Mouse (Mus musculus): ENCODE measurements around the gene Spata9. TPM values are rescaled to one million over a fixed set of nuclear protein-coding genes. Genes with fewer than 3 reads are reported as not detected.

Gene Spata9
- total RNA-seq (2023; ENCODE audit: inconsistent age) = not detected in 4 replicates

DNA sequence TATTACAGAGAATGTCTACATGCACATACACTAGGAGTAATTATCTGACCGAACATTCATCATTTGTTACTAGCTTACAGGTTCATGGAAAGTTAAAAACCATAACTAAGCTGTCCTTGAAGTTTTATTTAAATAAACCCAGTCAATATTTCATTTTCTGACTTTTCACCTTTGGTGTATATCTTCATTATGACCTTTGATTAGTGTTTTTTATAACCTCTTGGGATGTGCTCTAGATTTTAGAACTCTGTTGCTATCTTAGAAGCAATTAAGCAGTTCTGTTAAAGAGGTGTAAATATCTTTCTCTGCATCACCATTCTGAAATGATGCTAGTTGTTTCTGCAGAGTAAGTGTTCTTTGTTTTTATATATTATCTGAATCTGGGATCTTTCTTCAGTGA is at the start of gene Spata9:
TSS of gene Spata9 (plus strand) at position 301 of the 400 bp plus-strand sequence.

DNA sequence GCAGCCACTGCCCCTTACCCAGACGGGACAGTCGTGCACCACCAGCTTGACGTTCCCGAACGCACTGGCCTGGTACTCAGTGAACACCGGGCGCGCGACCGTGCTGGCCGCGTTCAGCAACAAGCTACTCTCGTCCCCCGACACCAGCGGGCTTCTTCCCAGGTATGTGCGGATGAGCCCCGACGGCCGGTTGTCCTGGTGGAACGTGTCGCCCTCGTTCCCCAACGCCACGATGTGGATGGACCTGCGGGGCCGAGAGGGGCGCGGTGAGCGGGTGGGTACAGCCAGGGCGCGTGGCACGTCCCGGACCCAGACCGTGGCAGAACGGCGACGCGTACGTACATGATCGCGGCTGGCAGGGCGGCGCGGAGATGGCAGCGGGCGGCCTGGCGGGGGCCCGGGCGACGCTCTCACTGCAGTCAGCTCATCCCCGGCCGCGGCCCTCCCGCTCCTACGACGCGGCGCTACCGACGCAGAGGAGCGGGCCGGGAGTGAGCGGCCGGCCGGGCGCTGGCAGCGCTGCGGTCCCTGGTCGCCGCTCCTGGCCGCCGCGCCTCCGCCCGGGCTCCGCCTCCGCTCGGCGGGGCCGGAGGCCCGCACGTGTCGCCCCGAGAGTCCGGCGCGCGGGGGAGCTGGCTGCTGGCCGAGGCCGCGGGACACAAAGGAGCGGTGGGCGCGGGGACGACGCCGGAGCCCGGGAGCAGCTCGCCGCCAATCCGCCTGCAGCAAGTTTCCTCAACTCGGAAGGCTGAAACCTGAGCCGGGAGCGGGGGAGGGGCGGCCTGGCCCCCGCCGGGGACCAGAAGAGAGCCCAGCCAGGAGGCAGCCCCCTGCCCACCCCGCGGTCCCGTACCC is 23.5 kb upstream of the Spata9 start, which contains the start of gene Rhobtb3:
TSS of gene Rhobtb3 (minus strand) at position 737 of the 855 bp plus-strand sequence.

DNA sequence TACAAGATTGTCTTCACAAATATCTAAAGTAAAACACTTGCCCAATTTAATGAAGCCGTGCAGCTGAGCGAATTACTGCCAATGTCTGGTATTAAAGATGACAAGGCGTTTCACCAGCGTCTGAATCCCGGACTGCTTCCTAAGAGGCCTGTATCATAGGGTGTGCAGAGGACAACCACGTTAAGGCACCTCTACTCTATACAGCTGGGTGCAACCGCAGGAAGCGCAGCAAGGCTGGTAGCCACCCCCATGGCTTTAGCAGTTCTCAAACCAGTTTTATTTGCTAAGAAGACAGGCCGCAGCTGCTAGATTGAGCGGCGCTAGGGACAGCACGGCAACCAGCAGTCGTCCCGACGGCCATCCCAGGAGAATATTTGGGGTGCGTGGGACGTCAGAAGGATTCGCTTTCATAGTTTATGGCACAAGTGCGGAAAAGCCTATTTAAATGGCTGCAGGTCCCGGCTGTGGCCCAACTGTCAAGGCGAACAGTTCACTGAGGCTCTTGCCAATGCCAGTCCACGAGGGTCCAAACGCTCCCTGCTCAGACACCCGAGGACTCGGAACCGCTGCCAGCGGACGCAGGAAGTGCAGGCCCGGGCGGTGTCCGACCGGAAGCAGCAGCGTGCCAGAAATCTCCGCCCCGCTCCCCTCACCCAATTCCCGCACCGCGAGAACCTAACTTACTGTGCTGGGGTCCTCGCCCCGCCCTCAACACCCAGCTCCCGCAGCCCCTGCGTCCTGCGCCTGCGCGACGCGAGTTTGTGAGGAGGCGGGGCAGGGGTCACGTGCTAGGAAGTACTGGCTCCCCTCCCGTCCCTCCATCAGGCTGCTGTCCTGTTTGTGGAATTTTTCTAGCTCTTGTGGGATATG is 51.3 kb downstream of the Spata9 start, which contains the start of gene Rfesd:
TSS of gene Rfesd (minus strand) at position 746 of the 870 bp plus-strand sequence.

Other genes starting within 250 kb of the Spata9 start
- gene Glrx, start 127.3 kb upstream of the Spata9 start, total RNA-seq (2023; ENCODE audit: inconsistent age) = 6.8 to 12.8 TPM (median 9.6 TPM) in 4 replicates
- gene Rhobtb3, start 23.2 kb upstream of the Spata9 start, total RNA-seq (2023; ENCODE audit: inconsistent age) = 0.10 to 0.45 TPM (median 0.31 TPM) in 4 replicates
- gene Rfesd, start 51.6 kb downstream of the Spata9 start, total RNA-seq (2023; ENCODE audit: inconsistent age) = 8.1 to 9.6 TPM (median 8.8 TPM) in 4 replicates
- gene Gpr150, start 89.8 kb downstream of the Spata9 start, total RNA-seq (2023; ENCODE audit: inconsistent age) = not detected in 4 replicates
- gene Arsk, start 131.5 kb downstream of the Spata9 start, total RNA-seq (2023; ENCODE audit: inconsistent age) = 10.3 to 13.7 TPM (median 12.3 TPM) in 4 replicates
- gene Ttc37, start 131.6 kb downstream of the Spata9 start, total RNA-seq (2023; ENCODE audit: inconsistent age) = 19.6 to 32.2 TPM (median 25.6 TPM) in 4 replicates

Data from B cell, adult (primary cell).